Mouse (Mus musculus) kidney, postnatal 0 days (tissue): ENCODE data around the gene Ldha. TPM values are rescaled to one million over a fixed set of nuclear protein-coding genes. Genes with fewer than 3 reads are reported as not detected.

ENCODE experiments used
- ATAC-seq: fragments of 200-750 bp; cut with Nextera tagmentation; replicated peaks from 2 replicates; pipeline ENCODE4 v1.8.0; 2017; ENCODE audit warnings: low read depth, moderate number of reproducible peaks, moderate TSS enrichment, moderate library complexity; ENCODE audit not compliant: low FRiP score
- DNase-seq: peaks from one replicate; pipeline ENCODE4 v3.0.0-alpha.2; 2016; ENCODE audit warnings: low spot score
- H3K27ac ChIP-seq: fragments of 300-500 bp; sonication (generic); 2 replicates; pipeline ENCODE4 v1.5.1; 2014; ENCODE audit warnings: mild to moderate bottlenecking
- H3K27me3 ChIP-seq: fragments of 300-500 bp; sonication (generic); 2 replicates; pipeline ENCODE4 v1.6.1; 2014; ENCODE audit warnings: low read length, mixed read lengths; ENCODE audit not compliant: insufficient read depth
- H3K36me3 ChIP-seq: fragments of 300-500 bp; sonication (generic); 2 replicates; pipeline ENCODE4 v1.6.1; 2014; ENCODE audit warnings: low read length, mixed read lengths; ENCODE audit not compliant: insufficient read depth
- H3K4me1 ChIP-seq: fragments of 300-500 bp; sonication (generic); replicated peaks from 2 replicates; pipeline ENCODE4 v1.6.1; 2014; ENCODE audit warnings: antibody characterized with exemption, low read length, mixed read lengths; ENCODE audit not compliant: insufficient read depth
- H3K4me2 ChIP-seq: fragments of 300-500 bp; sonication (generic); 2 replicates; pipeline ENCODE4 v1.6.1; 2014; ENCODE audit warnings: mild to moderate bottlenecking, low read length, moderate library complexity, mixed read lengths
- H3K4me3 ChIP-seq: fragments of 300-500 bp; sonication (generic); replicated peaks from 2 replicates; pipeline ENCODE4 v1.5.1; 2014; ENCODE audit warnings: low read depth, low read length
- H3K9ac ChIP-seq: fragments of 300-500 bp; sonication (generic); 2 replicates; pipeline ENCODE4 v1.6.1; 2014; ENCODE audit warnings: low read depth, low read length
- H3K9me3 ChIP-seq: fragments of 300-500 bp; sonication (generic); replicated peaks from 2 replicates; pipeline ENCODE4 v1.6.1; 2016; ENCODE audit warnings: low read length, inconsistent platforms, mixed read lengths
- CTCF ChIP-seq: IDR thresholded peaks from 2 replicates; pipeline ENCODE4 v1.5.1; 2016; ENCODE audit warnings: antibody characterized with exemption, low read depth, mild to moderate bottlenecking, moderate library complexity
- WGBS: fragments of 180-500 bp; shearing (Covaris S2); extraction: QIAGEN DNeasy Blood & Tissue Kit; methylation state at CpG from one replicate; pipeline ENCODE4 v1.1.7; 2014; 5-methylcytosine and 5-hydroxymethylcytosine counted together
- polyA plus RNA-seq: library from polyadenylated mRNA; unstranded; fragments of >200 nt; fragmentation: Nextera tagmentation; extraction: Ambion mirVana; gene quantifications from 2 replicates; pipeline ENCODE4 v1.2.1, GENCODE M21; 2015

The Ldha gene
- polyA plus RNA-seq, 1 experiment from 2014 or later: 890 TPM

DNA sequence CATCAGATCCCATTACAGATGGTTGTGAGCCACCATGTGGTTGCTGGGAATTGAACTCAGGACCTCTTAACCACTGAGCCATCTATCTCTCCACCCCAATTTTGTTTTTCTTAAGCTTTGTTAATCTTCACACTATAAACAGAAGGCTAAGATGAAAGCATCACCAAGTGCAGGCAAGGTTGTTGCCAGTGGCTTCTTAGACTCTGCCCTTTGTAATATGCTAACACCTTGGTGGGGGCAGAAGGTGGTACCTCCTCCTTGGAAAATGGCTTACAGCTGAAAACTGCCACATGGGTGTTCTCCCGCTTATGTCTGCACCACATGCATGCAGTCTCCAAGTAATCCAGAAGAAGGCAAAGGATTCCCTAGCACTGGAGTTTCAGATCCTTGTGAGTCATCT lies 11.4 kb downstream of the Ldha start:
- Histone ChIP-seq H3K27me3 (no peaks in the 10 kb centered on the region), H3K4me3 (no peak overlapping the region), H3K27ac (no peak overlapping the region), H3K36me3 (peaks cover 68% of the 10 kb centered on the region), H3K9me3 (no peaks in the 10 kb centered on the region), H3K4me1 (0 out of 2 replicates have a peak, but pooled peaks cover under 1% of the 10 kb centered on the region), H3K4me2 (no peak overlapping the region), H3K9ac (no peak overlapping the region)
- 94% methylated on average over 1 of the region's 1 CpGs for WGBS
- ATAC-seq: no peak
- no peak for DNase-seq
- no peak for TF ChIP-seq CTCF

DNA sequence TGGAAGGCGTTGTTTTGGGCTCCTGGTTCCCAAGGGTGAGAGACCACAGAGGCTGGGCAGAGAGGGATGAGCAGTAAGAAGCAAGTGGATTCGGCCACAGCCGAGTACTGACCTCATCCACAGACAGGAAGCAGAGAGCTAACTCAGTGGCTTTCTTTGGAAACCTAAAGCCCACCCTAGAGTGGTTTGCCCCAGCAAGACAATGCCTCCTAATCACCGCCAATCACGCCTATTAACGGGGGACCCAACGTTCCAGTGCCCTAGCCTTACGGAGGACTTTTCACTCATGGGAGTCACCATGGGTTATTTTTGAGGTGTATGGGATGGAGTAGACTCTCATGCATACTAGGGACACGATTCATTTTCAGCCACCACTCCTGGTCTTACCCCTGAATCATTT lies 12.1 kb downstream of the Ldha start:
- 89% methylated on average over 9 of the region's 9 CpGs for WGBS

DNA sequence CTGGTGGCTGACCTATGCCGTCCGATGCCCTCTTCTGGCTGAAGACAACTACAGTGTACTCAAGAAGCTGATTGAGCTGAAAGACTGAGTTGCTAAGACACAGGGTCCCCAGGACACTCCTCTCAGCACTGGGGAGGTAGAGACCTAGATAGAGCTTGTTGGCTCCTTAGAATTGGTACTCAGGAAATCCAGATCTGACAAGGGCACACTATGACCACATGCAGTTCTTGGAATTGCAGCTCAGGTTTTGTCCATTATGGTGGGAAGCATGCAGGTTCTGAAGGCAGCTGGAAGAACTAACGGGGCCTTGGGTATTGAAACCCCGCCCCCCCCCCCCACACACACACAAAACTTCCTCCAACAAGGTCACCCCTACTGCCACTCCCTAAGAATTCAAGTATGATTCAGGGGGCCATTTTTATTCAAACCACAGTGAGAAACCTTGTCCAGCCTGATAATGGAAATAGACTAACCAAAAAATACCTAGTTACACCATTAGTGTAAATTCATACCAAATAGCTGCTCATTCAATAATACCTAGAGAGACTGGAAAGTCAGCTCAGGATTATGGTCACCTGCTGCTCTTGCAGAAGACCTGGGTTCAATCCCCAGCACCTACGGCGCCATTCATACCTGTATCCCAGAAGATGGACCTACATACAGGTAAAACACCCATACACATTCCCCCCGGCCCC lies 14.7 kb downstream of the Ldha start:
- no peak for ATAC-seq
- 65% methylated on average over 7 of the region's 7 CpGs for WGBS
- H3K27ac ChIP-seq: no peak overlapping the region
- H3K4me3 ChIP-seq: no peak overlapping the region
- H3K36me3 ChIP-seq: peaks cover 44% of the 10 kb centered on the region
- no peaks in the 10 kb centered on the region for H3K9me3 ChIP-seq
- no peak overlapping the region for H3K9ac ChIP-seq
- H3K4me2 ChIP-seq: no peak overlapping the region
- H3K27me3 ChIP-seq: no peaks in the 10 kb centered on the region
- DNase-seq: no peak
- H3K4me1 ChIP-seq: no peaks in the 10 kb centered on the region
- peak; percentile 17; the same call in 1 of the 2 replicates for TF ChIP-seq CTCF

More for the DNA sequence above, 12.1 kb downstream of the Ldha start:
- no peak overlapping the region for H3K4me2 ChIP-seq
- no peaks in the 10 kb centered on the region for H3K9me3 ChIP-seq
- H3K27ac ChIP-seq: no peak overlapping the region
- no peak for TF ChIP-seq CTCF
- H3K9ac ChIP-seq: no peak overlapping the region
- no peaks in the 10 kb centered on the region for H3K27me3 ChIP-seq
- ATAC-seq (no peak), DNase-seq (no peak)
- H3K36me3 ChIP-seq: peaks cover 65% of the 10 kb centered on the region
- H3K4me3 ChIP-seq: no peak overlapping the region
- no peaks in the 10 kb centered on the region for H3K4me1 ChIP-seq

DNA sequence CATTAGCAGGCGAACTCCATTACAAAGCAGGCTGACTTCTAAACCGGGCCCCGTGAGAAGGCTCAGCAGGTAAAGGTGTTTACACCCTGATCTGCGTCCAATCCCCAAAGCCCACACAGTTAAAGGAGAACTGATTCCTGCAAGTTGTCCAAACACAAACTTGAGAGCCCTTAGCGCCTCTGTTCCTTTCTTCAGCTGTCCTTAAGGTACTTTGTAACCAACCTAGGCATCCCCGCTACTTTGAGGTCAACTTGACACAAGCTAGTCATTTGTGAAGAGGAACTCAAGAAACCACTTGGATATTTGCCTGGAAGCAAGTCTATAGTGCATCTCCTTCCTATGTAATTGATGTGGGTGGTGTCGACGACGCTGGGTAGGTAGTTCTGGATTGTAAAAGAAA lies 16.2 kb downstream of the Ldha start:
- 68% methylated on average over 9 of the region's 9 CpGs for WGBS
- H3K27ac ChIP-seq: no peak overlapping the region
- H3K4me1 ChIP-seq: no peaks in the 10 kb centered on the region
- H3K36me3 ChIP-seq: peaks cover 31% of the 10 kb centered on the region
- TF ChIP-seq CTCF: no peak
- no peak overlapping the region for H3K9ac ChIP-seq
- H3K4me3 ChIP-seq: no peak overlapping the region
- no peak for DNase-seq
- ATAC-seq: no peak
- H3K9me3 ChIP-seq: no peaks in the 10 kb centered on the region
- no peak overlapping the region for H3K4me2 ChIP-seq
- H3K27me3 ChIP-seq: no peaks in the 10 kb centered on the region

DNA sequence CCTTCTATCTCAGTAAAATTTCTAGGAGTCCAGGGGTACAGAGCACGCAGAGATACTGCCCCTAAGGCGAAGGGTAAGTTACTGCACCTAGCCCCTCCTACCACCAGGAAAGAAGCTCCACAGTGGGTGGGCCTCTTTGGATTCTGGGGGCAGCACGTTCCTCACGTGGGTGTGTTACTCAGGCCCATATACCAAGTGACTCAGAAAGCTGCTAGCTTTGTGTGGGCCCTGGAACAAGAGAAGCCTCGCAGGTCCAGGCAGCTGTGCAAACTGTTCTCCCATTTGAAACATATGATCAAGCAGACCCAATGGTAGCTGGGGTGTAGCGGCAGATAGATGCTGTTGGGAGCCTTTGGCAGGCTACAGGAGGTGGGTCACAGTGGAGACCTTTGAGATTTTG lies 17.8 kb downstream of the Ldha start:
- ATAC-seq (no peak), DNase-seq (no peak)
- WGBS: 52% methylated on average over 6 of the region's 6 CpGs
- no peak for TF ChIP-seq CTCF
- H3K4me1 ChIP-seq: no peaks in the 10 kb centered on the region
- H3K9ac ChIP-seq: no peak overlapping the region
- H3K27ac ChIP-seq: no peak overlapping the region
- no peak overlapping the region for H3K4me3 ChIP-seq
- no peaks in the 10 kb centered on the region for H3K27me3 ChIP-seq
- H3K4me2 ChIP-seq: no peak overlapping the region
- peaks cover 18% of the 10 kb centered on the region for H3K36me3 ChIP-seq
- no peaks in the 10 kb centered on the region for H3K9me3 ChIP-seq

DNA sequence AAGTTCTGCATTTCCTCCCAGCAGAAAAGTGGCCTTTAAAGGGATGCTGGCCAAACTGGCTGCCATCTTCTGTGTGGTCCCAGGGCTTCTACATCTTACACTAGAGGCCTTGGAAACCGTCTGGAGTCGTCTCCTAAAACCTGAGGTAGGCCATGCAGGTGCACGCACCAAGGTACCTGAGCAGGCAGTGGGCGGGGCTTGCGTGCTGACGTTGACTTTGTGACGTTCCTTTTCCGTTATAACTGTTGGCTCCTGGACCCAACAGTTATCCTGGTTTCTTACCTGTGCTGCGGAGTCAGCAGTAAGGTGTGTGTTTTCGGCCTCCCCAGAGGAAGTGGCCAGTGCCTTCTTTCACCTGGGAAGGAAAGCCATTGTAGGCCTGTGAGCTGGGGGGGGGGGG lies 19.7 kb downstream of the Ldha start, which contains the start of gene Ldhc:
Ldhc (plus strand) TSS at position 208 of the 400 bp plus-strand sequence.
- Histone ChIP-seq H3K36me3 (no peaks in the 10 kb centered on the region), H3K9me3 (no peaks in the 10 kb centered on the region), H3K4me3 (no peak within 1 kb of the TSS), H3K9ac (no peak within 1 kb of the TSS), H3K27ac (no peak within 1 kb of the TSS), H3K4me2 (no peak within 1 kb of the TSS), H3K4me1 (no peaks in the 10 kb centered on the region), H3K27me3 (no peaks in the 10 kb centered on the region)
- DNase-seq (no peak), ATAC-seq (no peak)
- no peak for TF ChIP-seq CTCF
- 48% methylated on average over 10 of the region's 10 CpGs for WGBS

DNA sequence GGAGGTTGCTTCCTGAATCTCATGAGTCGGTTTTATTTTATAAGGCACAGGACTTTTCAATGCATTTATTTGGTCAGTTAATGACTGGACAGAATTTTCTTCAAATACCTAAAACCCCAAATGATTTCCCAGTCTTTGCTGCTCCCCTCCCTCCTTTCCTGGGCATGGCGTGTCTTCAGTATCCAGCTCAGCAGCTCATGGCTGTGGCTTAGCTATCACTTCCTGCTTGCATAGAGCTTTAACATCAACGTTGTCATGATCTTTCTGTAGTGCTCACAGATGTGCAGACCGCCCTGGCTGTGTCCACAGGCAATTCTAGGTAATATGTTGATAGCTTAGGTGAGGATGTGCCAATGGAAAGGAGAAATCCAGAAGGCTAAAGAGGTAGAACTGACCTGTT lies 30.7 kb downstream of the Ldha start:
- Histone ChIP-seq H3K36me3 (no peaks in the 10 kb centered on the region), H3K27ac (no peak overlapping the region), H3K9ac (no peak overlapping the region), H3K4me1 (no peaks in the 10 kb centered on the region), H3K27me3 (no peaks in the 10 kb centered on the region), H3K4me2 (no peak overlapping the region), H3K9me3 (no peaks in the 10 kb centered on the region), H3K4me3 (no peak overlapping the region)
- TF ChIP-seq CTCF: no peak
- ATAC-seq (no peak), DNase-seq (no peak)
- 66% methylated on average over 4 of the region's 4 CpGs for WGBS
